Mouse (Mus musculus) CH12.LX (cell line): ENCODE results near the gene Atp2b2.

Source experiments
- CTCF ChIP-seq, 2 experiments: IDR thresholded peaks in 1 of 2; conservative IDR thresholded peaks in 1 of 2; 2 replicates each; pipeline ENCODE4 v1.5.1; 2011 to 2012; ENCODE audit warnings: low read depth in 2 of 2, low read length in 2 of 2, improper control_type of control experiment in 1 of 2, inconsistent platforms in 1 of 2, mild to moderate bottlenecking in 1 of 2, moderate library complexity in 1 of 2
- E2F4 ChIP-seq: IDR thresholded peaks from 2 replicates; pipeline ENCODE4 v1.6.1; 2011; ENCODE audit warnings: low read depth, low read length, improper control_type of control experiment; ENCODE audit not compliant: insufficient replicate concordance

DNA sequence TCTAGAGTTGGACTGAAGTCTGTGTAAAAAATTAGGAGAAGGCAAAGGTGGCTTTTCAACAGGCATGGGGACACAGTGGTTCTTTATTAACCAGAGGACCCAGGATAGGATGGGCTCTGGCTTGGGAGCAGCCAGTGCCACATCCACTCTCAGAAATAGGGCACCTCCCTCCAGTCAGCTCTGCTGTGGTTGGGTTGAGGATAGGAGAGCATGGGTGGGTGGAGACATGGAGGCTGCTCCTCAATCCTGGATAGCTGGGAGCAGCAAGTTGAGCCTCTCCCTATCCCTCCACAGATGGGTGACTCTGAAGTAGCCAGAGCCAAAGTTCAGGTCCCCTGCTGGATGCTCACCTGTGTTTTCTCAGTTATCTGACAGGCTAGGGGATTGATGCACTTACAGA lies 297.3 kb downstream of the Atp2b2 start:
- TF ChIP-seq E2F4 (no peak), CTCF (conservative IDR thresholded peaks at IDR 0.05 in 1 of 2, IDR thresholded peaks at IDR 0.05 in 1 of 2; ENCODE audit: low read depth in 2 of 2, low read length in 2 of 2) (no peak)
